Mouse (Mus musculus): ENCODE data around the gene Ttc9. TPM values are rescaled to one million over a fixed set of nuclear protein-coding genes. Genes with fewer than 3 reads are reported as not detected.

Gene Ttc9
- polyA plus RNA-seq, 1 experiment: 25.4 TPM

GRCm38 (mm10) chr12:81631661-81632401, 782 bp downstream of the Ttc9 start:
- Histone ChIP-seq H3K27ac (ENCODE audit: control insufficient read depth, insufficient read depth, low read depth, low read length) (no peak overlapping the region), H3K4me3 (ENCODE audit: control insufficient read depth, low read depth, low read length) (peak overlapping the region; percentile 87), H3K4me1 (ENCODE audit: control insufficient read depth, insufficient read depth, low read length) (peaks cover 9% of the 10 kb centered on the region), H3K36me3 (ENCODE audit: control insufficient read depth, insufficient read depth, low read length) (no peaks in the 10 kb centered on the region), H3K27me3 (ENCODE audit: control insufficient read depth, insufficient read depth, low read length) (no peaks in the 10 kb centered on the region)
- TF ChIP-seq POLR2A (IDR thresholded peaks at IDR 0.05; ENCODE audit: control insufficient read depth, low read depth, low read length): no peak
- no peak for TF ChIP-seq CTCF (IDR thresholded peaks at IDR 0.05; ENCODE audit: control insufficient read depth, insufficient read depth, insufficient replicate concordance, low read depth, low read length)

GRCm38 (mm10) chr12:81633246-81633645, 2.2 kb downstream of the Ttc9 start:
- Histone ChIP-seq H3K4me1 (ENCODE audit: control insufficient read depth, insufficient read depth, low read length) (peaks cover 9% of the 10 kb centered on the region), H3K36me3 (ENCODE audit: control insufficient read depth, insufficient read depth, low read length) (no peaks in the 10 kb centered on the region), H3K27ac (ENCODE audit: control insufficient read depth, insufficient read depth, low read depth, low read length) (no peak overlapping the region), H3K27me3 (ENCODE audit: control insufficient read depth, insufficient read depth, low read length) (no peaks in the 10 kb centered on the region), H3K4me3 (ENCODE audit: control insufficient read depth, low read depth, low read length) (no peak overlapping the region)
- TF ChIP-seq CTCF (IDR thresholded peaks at IDR 0.05; ENCODE audit: control insufficient read depth, insufficient read depth, insufficient replicate concordance, low read depth, low read length): no peak
- TF ChIP-seq POLR2A (IDR thresholded peaks at IDR 0.05; ENCODE audit: control insufficient read depth, low read depth, low read length): no peak

- Histone ChIP-seq H3K27me3 (ENCODE audit: control insufficient read depth, insufficient read depth, low read length) (no peaks in the 10 kb centered on the region), H3K36me3 (ENCODE audit: control insufficient read depth, insufficient read depth, low read length) (no peaks in the 10 kb centered on the region), H3K4me1 (ENCODE audit: control insufficient read depth, insufficient read depth, low read length) (no peaks in the 10 kb centered on the region), H3K27ac (ENCODE audit: control insufficient read depth, insufficient read depth, low read depth, low read length) (no peak overlapping the region), H3K4me3 (ENCODE audit: control insufficient read depth, low read depth, low read length) (no peak overlapping the region)
- TF ChIP-seq CTCF (IDR thresholded peaks at IDR 0.05; ENCODE audit: control insufficient read depth, insufficient read depth, insufficient replicate concordance, low read depth, low read length) (no peak), POLR2A (IDR thresholded peaks at IDR 0.05; ENCODE audit: control insufficient read depth, low read depth, low read length) (no peak)
Observed at GRCm38 (mm10) chr12:81640656-81641055, 9.6 kb downstream of the Ttc9 start.

GRCm38 (mm10) chr12:81642361-81643082, 11.5 kb downstream of the Ttc9 start:
- Histone ChIP-seq H3K36me3 (ENCODE audit: control insufficient read depth, insufficient read depth, low read length) (no peaks in the 10 kb centered on the region), H3K4me3 (ENCODE audit: control insufficient read depth, low read depth, low read length) (no peak overlapping the region), H3K27me3 (ENCODE audit: control insufficient read depth, insufficient read depth, low read length) (no peaks in the 10 kb centered on the region), H3K27ac (ENCODE audit: control insufficient read depth, insufficient read depth, low read depth, low read length) (no peak overlapping the region), H3K4me1 (ENCODE audit: control insufficient read depth, insufficient read depth, low read length) (no peaks in the 10 kb centered on the region)
- TF ChIP-seq CTCF (IDR thresholded peaks at IDR 0.05; ENCODE audit: control insufficient read depth, insufficient read depth, insufficient replicate concordance, low read depth, low read length) (no peak), POLR2A (IDR thresholded peaks at IDR 0.05; ENCODE audit: control insufficient read depth, low read depth, low read length) (no peak)

GRCm38 (mm10) chr12:81646811-81647210, 15.8 kb downstream of the Ttc9 start:
- no peak for TF ChIP-seq CTCF (IDR thresholded peaks at IDR 0.05; ENCODE audit: control insufficient read depth, insufficient read depth, insufficient replicate concordance, low read depth, low read length)
- TF ChIP-seq POLR2A (IDR thresholded peaks at IDR 0.05; ENCODE audit: control insufficient read depth, low read depth, low read length): no peak
- H3K27me3 ChIP-seq (ENCODE audit: control insufficient read depth, insufficient read depth, low read length): no peaks in the 10 kb centered on the region

GRCm38 (mm10) chr12:81653344-81653743, 22.3 kb downstream of the Ttc9 start:
- no peak overlapping the region for H3K27ac ChIP-seq (ENCODE audit: control insufficient read depth, insufficient read depth, low read depth, low read length)
- H3K4me3 ChIP-seq (ENCODE audit: control insufficient read depth, low read depth, low read length): no peak overlapping the region
- H3K27me3 ChIP-seq (ENCODE audit: control insufficient read depth, insufficient read depth, low read length): no peaks in the 10 kb centered on the region
- TF ChIP-seq POLR2A (IDR thresholded peaks at IDR 0.05; ENCODE audit: control insufficient read depth, low read depth, low read length): no peak
- no peak for TF ChIP-seq CTCF (IDR thresholded peaks at IDR 0.05; ENCODE audit: control insufficient read depth, insufficient read depth, insufficient replicate concordance, low read depth, low read length)
- no peaks in the 10 kb centered on the region for H3K4me1 ChIP-seq (ENCODE audit: control insufficient read depth, insufficient read depth, low read length)
- H3K36me3 ChIP-seq (ENCODE audit: control insufficient read depth, insufficient read depth, low read length): no peaks in the 10 kb centered on the region

More at GRCm38 (mm10) chr12:81646811-81647210, 15.8 kb downstream of the Ttc9 start:
- Histone ChIP-seq H3K4me1 (ENCODE audit: control insufficient read depth, insufficient read depth, low read length) (no peaks in the 10 kb centered on the region), H3K27ac (ENCODE audit: control insufficient read depth, insufficient read depth, low read depth, low read length) (no peak overlapping the region), H3K4me3 (ENCODE audit: control insufficient read depth, low read depth, low read length) (no peak overlapping the region), H3K36me3 (ENCODE audit: control insufficient read depth, insufficient read depth, low read length) (no peaks in the 10 kb centered on the region)

GRCm38 (mm10) chr12:81657321-81657720, 26.3 kb downstream of the Ttc9 start:
- no peaks in the 10 kb centered on the region for H3K36me3 ChIP-seq (ENCODE audit: control insufficient read depth, insufficient read depth, low read length)
- H3K4me1 ChIP-seq (ENCODE audit: control insufficient read depth, insufficient read depth, low read length): no peaks in the 10 kb centered on the region
- no peaks in the 10 kb centered on the region for H3K27me3 ChIP-seq (ENCODE audit: control insufficient read depth, insufficient read depth, low read length)
- H3K27ac ChIP-seq (ENCODE audit: control insufficient read depth, insufficient read depth, low read depth, low read length): no peak overlapping the region
- TF ChIP-seq POLR2A (IDR thresholded peaks at IDR 0.05; ENCODE audit: control insufficient read depth, low read depth, low read length) (no peak), CTCF (IDR thresholded peaks at IDR 0.05; ENCODE audit: control insufficient read depth, insufficient read depth, insufficient replicate concordance, low read depth, low read length) (no peak)
- H3K4me3 ChIP-seq (ENCODE audit: control insufficient read depth, low read depth, low read length): no peak overlapping the region
